Mouse (Mus musculus): ENCODE data around the gene Cyfip2. TPM values are rescaled to one million over a fixed set of nuclear protein-coding genes. Genes with fewer than 3 reads are reported as not detected.
A peak's percentile ranks its signal among the peaks of the same experiment; 100 is the strongest.

The Cyfip2 gene
- polyA plus RNA-seq, 1 experiment from 2014 or later: 8.9 TPM

DNA sequence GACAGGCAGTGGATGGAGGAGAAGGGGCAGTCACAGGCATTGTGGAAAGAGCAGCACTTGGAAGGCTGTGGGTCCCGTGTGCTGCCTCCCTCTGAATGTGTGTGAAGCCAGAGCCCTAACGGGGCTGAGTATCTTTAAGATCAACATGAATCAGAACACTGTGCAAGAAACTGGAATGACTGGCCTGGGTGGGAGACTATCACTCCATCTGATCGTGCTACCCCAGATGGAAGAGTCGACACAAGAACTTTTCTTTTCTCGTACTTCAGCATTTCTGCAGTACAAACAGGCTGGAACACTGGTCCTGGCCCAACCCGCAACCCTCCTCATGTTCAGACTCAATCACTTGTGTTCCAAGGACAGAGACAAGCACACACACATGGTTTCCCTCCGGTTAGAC lies 144.2 kb downstream of the Cyfip2 start:
- WGBS: 85% methylated on average over 7 of the region's 7 CpGs
- Histone ChIP-seq H3K4me3 (ENCODE audit: control insufficient read depth in 1 of 2, insufficient read depth in 1 of 2, low read depth in 1 of 2, low read length in 2 of 2) (no peak overlapping the region), H3K27me3 (ENCODE audit: control insufficient read depth, insufficient read depth, low read length) (no peaks in the 10 kb centered on the region), H3K36me3 (ENCODE audit: control insufficient read depth, insufficient read depth, low read length) (no peaks in the 10 kb centered on the region), H3K9me3 (ENCODE audit: control insufficient read depth, low read length) (no peaks in the 10 kb centered on the region), H3K4me2 (ENCODE audit: low read length) (no peak overlapping the region), H3K4me1 (ENCODE audit: control insufficient read depth in 2 of 2, insufficient read depth in 2 of 2, low read length in 2 of 2) (peaks cover 0 to 4% of the 10 kb centered on the region in 2 experiments; a peak in 1 of 4 replicates), H3K9ac (ENCODE audit: low read length) (no peak overlapping the region), H3K27ac (replicated peaks in 1 of 2; ENCODE audit: control insufficient read depth in 1 of 2, insufficient read depth in 1 of 2, low read depth in 2 of 2, low read length in 2 of 2) (no peak overlapping the region)
- ATAC-seq (ENCODE audit: insufficient number of reproducible peaks, insufficient read depth, low FRiP score, low read depth): no peak

DNA sequence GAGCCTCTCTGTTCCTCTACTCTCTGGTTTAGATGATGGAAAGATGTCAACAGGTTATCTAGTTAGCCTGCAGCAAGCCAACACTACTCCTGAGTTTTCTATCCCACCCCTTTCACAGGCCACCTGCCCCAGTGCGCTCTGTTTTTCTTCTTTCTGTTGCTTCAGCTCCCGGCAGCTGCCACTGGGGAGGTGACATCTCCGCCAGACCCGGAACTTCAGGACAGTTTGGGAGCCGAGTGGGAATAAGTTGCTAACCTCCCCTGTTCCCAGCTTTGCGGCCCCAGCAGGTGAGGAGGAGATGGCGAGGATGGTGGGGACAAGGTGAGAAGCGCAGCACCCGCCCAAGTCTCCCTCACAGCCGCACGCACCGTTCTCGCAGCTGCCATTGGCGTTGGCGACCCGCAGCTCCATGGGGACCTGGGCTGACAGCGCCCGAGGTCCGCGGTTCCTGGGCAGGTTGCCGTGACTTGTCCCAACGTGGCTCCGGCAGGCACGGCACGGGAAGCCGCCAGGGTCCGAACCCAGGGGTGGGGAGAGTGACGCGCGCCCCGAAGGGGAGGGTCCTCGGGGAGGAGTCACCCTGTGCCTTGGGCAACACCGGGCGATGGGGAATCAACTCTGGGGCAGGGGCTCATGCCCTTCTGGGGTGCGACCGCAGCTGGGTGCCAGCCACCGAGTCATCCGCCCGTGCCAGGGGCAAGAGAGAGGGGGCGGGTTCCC lies 146.6 kb downstream of the Cyfip2 start, which contains the start of gene Nipal4:
Gene Nipal4 (minus strand): TSS at position 643 of the 720 bp plus-strand sequence.
- Histone ChIP-seq H3K4me2 (ENCODE audit: low read length) (peak within 1 kb of the TSS; percentile 94), H3K4me1 (ENCODE audit: control insufficient read depth in 2 of 2, insufficient read depth in 2 of 2, low read length in 2 of 2) (peaks cover 0 to 7% of the 10 kb centered on the region in 2 experiments; a peak in 1 of 4 replicates), H3K27me3 (ENCODE audit: control insufficient read depth, insufficient read depth, low read length) (no peaks in the 10 kb centered on the region), H3K4me3 (ENCODE audit: control insufficient read depth in 1 of 2, insufficient read depth in 1 of 2, low read depth in 1 of 2, low read length in 2 of 2) (peak within 1 kb of the TSS; percentile 55 to 66), H3K9ac (ENCODE audit: low read length) (peak within 1 kb of the TSS; percentile 76), H3K9me3 (ENCODE audit: control insufficient read depth, low read length) (no peaks in the 10 kb centered on the region), H3K36me3 (ENCODE audit: control insufficient read depth, insufficient read depth, low read length) (no peaks in the 10 kb centered on the region), H3K27ac (replicated peaks in 1 of 2; ENCODE audit: control insufficient read depth in 1 of 2, insufficient read depth in 1 of 2, low read depth in 2 of 2, low read length in 2 of 2) (peak within 1 kb of the TSS; percentile 4 to 46; a peak in 3 of 4 replicates)
- ATAC-seq (ENCODE audit: insufficient number of reproducible peaks, insufficient read depth, low FRiP score, low read depth): peak; percentile 66
- WGBS: 2% methylated on average over 40 of the region's 40 CpGs

DNA sequence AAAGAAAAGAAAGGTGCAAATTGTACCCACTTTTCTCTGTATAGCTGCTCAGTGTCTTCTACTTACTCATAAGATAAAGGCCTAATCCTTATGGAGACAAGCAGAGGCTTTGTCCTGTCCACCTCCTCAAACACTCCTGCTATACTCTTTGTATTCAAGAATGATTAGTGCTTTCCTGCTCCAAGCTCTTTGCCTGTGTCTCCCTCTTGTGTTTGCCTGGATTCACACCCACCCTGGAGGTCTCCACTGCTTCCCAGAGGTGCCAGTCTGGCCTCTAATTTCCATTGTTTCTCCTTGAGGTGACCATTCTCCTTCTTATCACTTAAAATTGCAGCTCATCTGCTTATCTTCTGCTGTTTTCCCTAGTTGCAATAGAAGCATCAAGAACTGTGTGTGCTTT lies 155.2 kb downstream of the Cyfip2 start:
- no peak overlapping the region for H3K9ac ChIP-seq (ENCODE audit: low read length)
- H3K27ac ChIP-seq (replicated peaks in 1 of 2; ENCODE audit: control insufficient read depth in 1 of 2, insufficient read depth in 1 of 2, low read depth in 2 of 2, low read length in 2 of 2): no peak overlapping the region
- peaks cover 0 to 4% of the 10 kb centered on the region in 2 experiments; a peak in 1 of 4 replicates for H3K4me1 ChIP-seq (ENCODE audit: control insufficient read depth in 2 of 2, insufficient read depth in 2 of 2, low read length in 2 of 2)
- H3K4me2 ChIP-seq (ENCODE audit: low read length): no peak overlapping the region
- no peak overlapping the region for H3K4me3 ChIP-seq (ENCODE audit: control insufficient read depth in 1 of 2, insufficient read depth in 1 of 2, low read depth in 1 of 2, low read length in 2 of 2)
- peaks cover 42% of the 10 kb centered on the region for H3K36me3 ChIP-seq (ENCODE audit: control insufficient read depth, insufficient read depth, low read length)
- H3K9me3 ChIP-seq (ENCODE audit: control insufficient read depth, low read length): no peaks in the 10 kb centered on the region
- ATAC-seq (ENCODE audit: insufficient number of reproducible peaks, insufficient read depth, low FRiP score, low read depth): no peak
- no peaks in the 10 kb centered on the region for H3K27me3 ChIP-seq (ENCODE audit: control insufficient read depth, insufficient read depth, low read length)

DNA sequence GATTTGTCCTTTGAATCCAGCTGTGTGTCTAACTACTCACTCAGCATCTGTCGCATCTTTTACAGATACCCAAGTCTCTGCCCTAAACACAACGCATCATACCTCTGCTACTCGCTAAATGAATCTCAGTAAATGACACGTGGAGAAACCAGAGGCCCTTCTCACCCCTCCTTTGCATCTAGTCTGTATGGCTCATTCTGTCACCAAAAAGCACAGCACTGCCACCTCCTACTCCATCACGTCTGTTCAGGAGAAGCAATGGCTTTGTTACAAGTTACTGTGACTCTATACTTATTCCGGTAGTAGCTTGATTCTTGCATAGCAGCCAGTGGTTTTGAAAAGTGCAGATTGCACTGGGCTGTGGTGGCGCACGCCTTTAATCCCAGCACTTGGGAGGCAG lies 155.7 kb downstream of the Cyfip2 start:
- Histone ChIP-seq H3K9ac (ENCODE audit: low read length) (no peak overlapping the region), H3K4me1 (ENCODE audit: control insufficient read depth in 2 of 2, insufficient read depth in 2 of 2, low read length in 2 of 2) (peaks cover 0 to 4% of the 10 kb centered on the region in 2 experiments; a peak in 1 of 4 replicates), H3K9me3 (ENCODE audit: control insufficient read depth, low read length) (no peaks in the 10 kb centered on the region), H3K27ac (replicated peaks in 1 of 2; ENCODE audit: control insufficient read depth in 1 of 2, insufficient read depth in 1 of 2, low read depth in 2 of 2, low read length in 2 of 2) (no peak overlapping the region), H3K36me3 (ENCODE audit: control insufficient read depth, insufficient read depth, low read length) (peaks cover 45% of the 10 kb centered on the region), H3K4me3 (ENCODE audit: control insufficient read depth in 1 of 2, insufficient read depth in 1 of 2, low read depth in 1 of 2, low read length in 2 of 2) (no peak overlapping the region), H3K27me3 (ENCODE audit: control insufficient read depth, insufficient read depth, low read length) (no peaks in the 10 kb centered on the region), H3K4me2 (ENCODE audit: low read length) (no peak overlapping the region)
- no peak for ATAC-seq (ENCODE audit: insufficient number of reproducible peaks, insufficient read depth, low FRiP score, low read depth)
- 83% methylated on average over 8 of the region's 8 CpGs for WGBS

DNA sequence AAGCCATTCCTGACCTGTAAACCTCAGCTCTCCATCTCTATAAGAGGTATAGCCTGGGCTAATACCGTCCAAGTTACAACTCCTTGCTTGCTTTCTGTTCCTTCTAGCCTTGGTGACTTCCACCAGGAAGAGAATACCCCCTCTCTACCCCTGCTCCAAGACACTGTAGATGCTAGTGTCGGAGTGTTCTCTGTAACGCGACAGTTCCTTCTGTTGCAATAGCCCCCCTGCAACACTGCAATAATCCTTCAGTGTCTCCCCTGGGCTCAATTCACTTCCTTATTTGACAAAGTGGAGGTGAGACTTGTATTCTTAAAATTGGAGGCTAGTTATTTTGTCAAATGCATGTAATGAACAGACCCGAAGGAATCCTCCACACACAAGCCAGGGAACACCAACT lies 166.0 kb downstream of the Cyfip2 start:
- Histone ChIP-seq H3K36me3 (ENCODE audit: control insufficient read depth, insufficient read depth, low read length) (peaks cover 64% of the 10 kb centered on the region), H3K9me3 (ENCODE audit: control insufficient read depth, low read length) (no peaks in the 10 kb centered on the region), H3K4me2 (ENCODE audit: low read length) (no peak overlapping the region), H3K27me3 (ENCODE audit: control insufficient read depth, insufficient read depth, low read length) (no peaks in the 10 kb centered on the region), H3K27ac (replicated peaks in 1 of 2; ENCODE audit: control insufficient read depth in 1 of 2, insufficient read depth in 1 of 2, low read depth in 2 of 2, low read length in 2 of 2) (no peak overlapping the region), H3K4me3 (ENCODE audit: control insufficient read depth in 1 of 2, insufficient read depth in 1 of 2, low read depth in 1 of 2, low read length in 2 of 2) (no peak overlapping the region), H3K9ac (ENCODE audit: low read length) (no peak overlapping the region), H3K4me1 (ENCODE audit: control insufficient read depth in 2 of 2, insufficient read depth in 2 of 2, low read length in 2 of 2) (no peaks in the 10 kb centered on the region)
- no peak for ATAC-seq (ENCODE audit: insufficient number of reproducible peaks, insufficient read depth, low FRiP score, low read depth)
- 92% methylated on average over 5 of the region's 5 CpGs for WGBS

DNA sequence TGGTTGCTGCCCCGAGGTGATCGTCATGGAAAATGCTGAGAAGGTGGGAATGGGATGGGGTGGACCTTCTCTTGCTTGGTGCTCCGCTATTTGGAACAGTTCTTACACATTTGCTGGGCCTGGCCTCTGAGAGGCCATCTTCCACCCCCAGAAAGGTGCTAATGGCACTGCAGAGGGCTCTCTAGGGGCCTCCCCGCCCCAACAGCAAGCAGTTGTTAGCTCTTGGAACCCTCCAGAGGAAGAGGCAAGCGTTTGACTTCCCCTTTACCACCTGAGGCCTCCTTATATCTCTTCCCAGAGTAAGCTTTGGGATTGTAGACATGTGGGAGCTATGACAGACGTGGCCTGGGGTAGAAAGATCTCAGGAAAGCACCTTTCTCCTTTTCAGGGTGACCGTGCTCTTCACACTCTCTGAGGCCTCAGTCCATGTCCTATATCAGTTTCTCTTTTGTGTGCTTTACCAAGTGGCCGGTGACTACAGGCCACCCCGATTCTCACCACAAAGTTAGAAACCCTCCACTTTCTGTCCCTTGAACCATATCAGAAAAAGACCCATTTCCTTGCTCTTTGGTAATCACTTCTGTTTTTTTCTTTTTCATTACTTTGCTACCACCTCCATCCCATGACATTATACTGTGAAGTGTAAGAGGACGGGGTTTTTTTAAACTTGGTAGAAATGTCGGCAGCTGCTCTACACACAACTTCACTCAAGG lies 167.3 kb downstream of the Cyfip2 start:
- Histone ChIP-seq H3K27me3 (ENCODE audit: control insufficient read depth, insufficient read depth, low read length) (no peaks in the 10 kb centered on the region), H3K9ac (ENCODE audit: low read length) (no peak overlapping the region), H3K4me3 (ENCODE audit: control insufficient read depth in 1 of 2, insufficient read depth in 1 of 2, low read depth in 1 of 2, low read length in 2 of 2) (no peak overlapping the region), H3K27ac (replicated peaks in 1 of 2; ENCODE audit: control insufficient read depth in 1 of 2, insufficient read depth in 1 of 2, low read depth in 2 of 2, low read length in 2 of 2) (no peak overlapping the region), H3K36me3 (ENCODE audit: control insufficient read depth, insufficient read depth, low read length) (peaks cover 73% of the 10 kb centered on the region), H3K4me2 (ENCODE audit: low read length) (no peak overlapping the region), H3K4me1 (ENCODE audit: control insufficient read depth in 2 of 2, insufficient read depth in 2 of 2, low read length in 2 of 2) (no peaks in the 10 kb centered on the region), H3K9me3 (ENCODE audit: control insufficient read depth, low read length) (no peaks in the 10 kb centered on the region)
- no peak for ATAC-seq (ENCODE audit: insufficient number of reproducible peaks, insufficient read depth, low FRiP score, low read depth)
- 86% methylated on average over 11 of the region's 11 CpGs for WGBS

Data from heart, embryonic 14.5 days (tissue).